Mouse (Mus musculus) bone marrow, adult 2 months (tissue): ENCODE data around the gene Aak1.

Source experiments
- CTCF ChIP-seq: fragments of 200-500 bp; IDR thresholded peaks from 2 replicates; pipeline ENCODE4 v1.5.1; 2011; ENCODE audit warnings: low read length, control low read depth; ENCODE audit not compliant: control insufficient read depth, insufficient read depth
- POLR2A ChIP-seq: fragments of 200-500 bp; IDR thresholded peaks from 2 replicates; pipeline ENCODE4 v1.6.1; 2011; ENCODE audit warnings: low read depth, mild to moderate bottlenecking, control low read depth, low read length, borderline replicate concordance; ENCODE audit not compliant: control insufficient read depth

DNA sequence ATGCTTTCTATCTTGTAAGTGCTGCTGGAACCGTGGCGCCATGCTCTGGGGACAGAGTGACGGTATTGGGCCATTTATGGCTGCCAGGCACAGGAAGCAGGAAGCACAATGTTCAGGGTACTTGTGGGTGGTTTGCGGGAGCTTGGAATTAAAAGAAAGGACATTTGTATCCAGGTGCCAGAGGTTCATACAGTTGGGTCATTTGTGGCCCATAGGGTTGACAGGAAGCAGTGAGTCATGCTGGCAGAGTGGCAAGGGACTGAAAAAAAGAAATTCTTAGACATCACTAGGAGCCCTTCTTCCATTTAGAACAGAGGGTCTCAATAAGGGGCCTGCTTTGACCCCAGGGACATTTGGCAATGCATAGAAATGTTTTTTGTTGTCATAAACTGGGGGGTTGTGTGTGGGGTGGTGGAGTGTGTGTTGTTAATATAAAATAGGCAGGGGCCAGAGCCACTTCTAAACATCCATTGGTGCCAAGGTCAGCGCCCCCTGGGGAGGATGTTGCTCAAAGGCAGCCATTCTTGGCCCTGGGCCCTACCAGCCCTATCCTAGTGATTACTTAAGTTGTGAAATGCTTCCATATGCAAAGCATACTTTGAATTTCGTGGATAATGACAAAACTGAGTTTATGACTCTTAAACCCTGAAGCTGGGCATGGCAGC, 25.5 kb downstream of the Aak1 start:
- TF ChIP-seq POLR2A (no peak), CTCF (no peak)
